Mouse (Mus musculus) kidney, adult 11 months (tissue): Measurements from ENCODE around the gene Fga.

Experiments used
- DNase-seq: peaks from one replicate; pipeline ENCODE4 v3.0.0; 2022

Gene Fga

DNA sequence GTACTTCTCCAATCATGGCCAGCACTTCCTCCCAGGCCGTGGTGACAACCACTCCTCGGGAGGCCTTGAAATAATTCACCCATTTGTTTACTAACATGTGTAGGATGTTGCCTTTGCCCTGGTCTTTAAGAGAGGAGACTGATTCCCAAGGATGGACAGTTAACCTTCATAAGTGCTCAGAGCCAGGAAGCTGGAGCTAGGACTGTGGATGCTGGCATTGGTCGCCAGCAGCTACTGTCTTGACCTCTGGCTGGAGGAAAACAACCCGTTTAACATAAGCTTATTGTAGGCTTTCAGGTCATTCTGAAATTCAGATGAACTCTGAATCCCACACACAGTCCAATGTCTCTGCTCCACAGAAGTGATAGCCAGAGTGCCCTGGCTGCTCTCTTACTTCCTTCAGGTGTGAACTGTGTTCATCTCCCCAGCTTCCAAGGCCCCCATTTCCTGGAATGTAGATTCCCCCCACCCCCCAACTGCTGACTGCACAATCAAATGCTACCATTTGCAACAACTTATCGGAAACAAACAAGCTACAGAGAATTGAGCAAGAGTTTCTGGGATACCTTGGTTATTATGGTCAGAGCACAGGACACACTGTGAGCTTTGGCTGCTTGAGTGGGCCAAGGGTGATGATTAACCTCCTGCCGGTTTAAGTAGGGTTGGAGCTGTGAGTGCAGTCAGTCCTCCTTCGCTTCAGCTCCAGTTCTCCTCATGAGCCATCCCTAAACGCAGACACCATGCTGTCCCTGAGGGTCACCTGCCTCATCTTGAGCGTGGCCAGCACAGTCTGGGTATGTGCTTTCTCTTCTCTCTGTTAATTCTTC is at the start of gene Fga:
TSS of gene Fga (plus strand) at position 602 of the 827 bp plus-strand sequence.
- DNase-seq: peak; percentile 69

DNA sequence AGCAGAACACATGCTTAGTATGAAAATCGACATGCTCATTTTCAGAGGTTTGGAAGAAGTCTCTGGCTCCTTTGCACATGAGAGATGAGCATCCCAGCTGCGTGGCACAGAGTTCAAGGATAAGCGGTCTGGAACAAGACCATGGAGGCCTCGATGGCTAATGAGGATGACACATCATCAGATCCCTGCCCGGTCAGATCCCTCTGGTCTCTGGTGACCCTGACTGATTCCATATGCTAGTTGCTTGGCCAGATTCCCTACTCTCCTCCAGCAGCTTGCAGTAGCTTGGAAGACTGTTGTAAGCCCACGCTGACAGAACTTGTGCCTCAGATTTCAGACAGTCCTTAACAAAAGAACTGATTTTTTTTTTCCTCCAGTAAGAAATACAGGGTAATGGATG is 45.1 kb upstream of the Fga start:
- DNase-seq: no peak

DNA sequence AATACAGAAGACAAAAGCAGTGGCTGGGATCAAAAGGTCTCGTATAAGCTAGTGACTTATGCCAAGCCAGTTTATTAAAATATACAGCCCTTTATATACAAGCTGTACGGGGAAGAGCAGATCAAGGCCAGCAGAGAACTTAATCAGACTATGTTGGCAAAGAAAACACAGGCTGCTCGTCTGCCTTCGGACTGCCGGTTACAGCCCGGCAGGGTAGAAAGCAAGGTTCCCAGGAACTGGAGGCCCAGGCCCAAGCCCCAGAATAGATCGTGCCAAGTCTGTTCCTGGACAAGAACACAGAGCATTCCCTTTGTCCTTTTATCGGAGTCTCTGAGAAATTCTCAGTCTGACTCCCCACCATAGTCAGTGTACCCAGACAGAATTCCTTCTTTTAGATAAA is 44.0 kb upstream of the Fga start:
- DNase-seq: no peak

DNA sequence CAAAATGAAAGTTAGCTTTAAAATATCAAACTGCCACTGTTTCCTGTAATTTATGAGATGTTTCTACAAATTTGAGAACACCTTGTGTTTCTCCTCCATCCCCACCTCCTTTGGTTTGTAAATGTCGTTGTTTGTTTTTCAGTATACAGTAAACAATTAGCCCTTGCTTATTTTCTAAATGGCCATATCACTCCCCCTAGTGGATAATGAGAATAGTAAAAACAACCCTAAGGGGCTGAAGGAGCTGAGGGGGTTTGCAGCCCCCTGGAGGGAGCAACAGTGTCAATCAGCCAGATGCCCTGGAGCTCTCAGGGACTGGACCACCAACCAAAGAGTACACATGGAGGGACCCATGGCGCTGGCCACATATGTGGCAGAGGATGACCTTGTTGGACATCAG is 41.0 kb upstream of the Fga start:
- DNase-seq: no peak

DNA sequence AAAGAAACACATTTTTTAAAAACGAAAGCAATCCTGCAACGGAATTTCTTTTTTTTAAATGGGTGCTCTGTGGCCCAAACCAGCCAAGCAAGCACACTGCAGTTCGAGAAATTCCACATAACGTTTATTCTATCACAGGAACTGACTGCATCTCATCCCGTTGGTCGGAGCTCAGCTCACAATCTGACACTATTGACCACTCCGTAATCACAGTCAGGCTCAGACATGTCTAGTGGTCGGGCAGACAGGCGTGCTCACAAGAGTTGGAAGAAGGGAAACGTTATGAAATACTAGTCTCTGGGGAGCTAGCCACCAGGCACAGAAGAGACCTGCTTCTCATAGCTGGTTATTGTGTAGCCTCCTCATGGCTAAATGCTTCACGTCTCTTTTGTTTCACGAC is 33.9 kb upstream of the Fga start:
- DNase-seq: no peak

DNA sequence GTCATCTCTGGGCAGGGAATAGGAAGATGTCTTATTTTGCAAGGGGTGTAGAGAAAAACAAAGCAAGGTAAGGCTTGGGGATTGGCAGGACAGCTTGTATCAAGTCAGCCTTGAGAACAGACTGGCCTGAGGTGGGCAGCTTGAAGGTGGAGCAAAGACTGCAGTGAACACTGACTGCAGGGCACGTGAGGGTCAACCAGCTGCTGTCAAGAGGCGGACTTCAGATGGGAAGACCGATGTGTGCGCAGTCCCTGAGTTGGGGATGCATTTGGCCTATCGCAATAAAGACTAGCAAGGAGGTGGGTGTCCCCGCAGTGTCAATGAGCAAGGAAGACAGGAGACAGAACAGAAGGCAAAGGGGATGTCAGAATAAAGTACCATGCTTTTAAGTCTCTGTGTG is 32.9 kb upstream of the Fga start:
- DNase-seq: no peak

DNA sequence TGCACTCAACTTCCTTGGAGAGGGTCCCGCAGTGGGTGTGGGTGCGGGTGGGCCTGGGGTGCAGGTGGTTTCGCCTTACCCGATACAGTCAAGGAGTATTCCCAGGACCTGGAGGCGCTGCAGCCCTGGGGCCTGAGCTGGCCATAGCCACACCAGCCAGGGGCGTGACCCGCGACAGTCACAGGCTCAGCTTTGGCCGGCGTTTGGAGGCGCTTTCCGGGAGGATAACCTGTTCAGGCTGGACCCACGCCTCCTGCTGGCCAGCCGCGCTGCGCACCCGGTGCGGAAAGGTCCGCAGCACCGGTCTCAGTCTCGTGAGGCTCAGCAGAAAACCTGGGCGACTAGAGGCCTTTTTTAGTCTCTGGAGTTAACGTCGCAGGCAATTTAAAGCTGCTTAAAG is 30.5 kb upstream of the Fga start:
- DNase-seq: peak; percentile 30

DNA sequence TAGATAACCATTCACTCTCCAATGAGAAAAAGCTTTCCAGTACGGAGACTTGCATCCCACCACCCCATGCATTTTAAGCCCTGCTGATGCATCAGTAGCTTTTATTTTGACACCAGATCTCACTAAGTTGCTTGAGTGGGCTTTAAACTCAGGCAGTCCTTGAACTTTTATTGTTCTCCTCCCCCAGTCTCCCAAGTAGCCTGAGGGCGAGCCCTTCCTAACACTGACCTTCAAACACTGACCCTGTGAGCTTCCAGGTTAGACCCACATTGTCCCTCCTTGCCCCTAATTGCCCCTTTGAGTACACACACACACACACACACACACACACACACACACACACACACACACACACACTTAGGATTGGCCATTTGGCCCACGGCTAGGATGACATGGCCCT is 29.2 kb upstream of the Fga start:
- DNase-seq: no peak

DNA sequence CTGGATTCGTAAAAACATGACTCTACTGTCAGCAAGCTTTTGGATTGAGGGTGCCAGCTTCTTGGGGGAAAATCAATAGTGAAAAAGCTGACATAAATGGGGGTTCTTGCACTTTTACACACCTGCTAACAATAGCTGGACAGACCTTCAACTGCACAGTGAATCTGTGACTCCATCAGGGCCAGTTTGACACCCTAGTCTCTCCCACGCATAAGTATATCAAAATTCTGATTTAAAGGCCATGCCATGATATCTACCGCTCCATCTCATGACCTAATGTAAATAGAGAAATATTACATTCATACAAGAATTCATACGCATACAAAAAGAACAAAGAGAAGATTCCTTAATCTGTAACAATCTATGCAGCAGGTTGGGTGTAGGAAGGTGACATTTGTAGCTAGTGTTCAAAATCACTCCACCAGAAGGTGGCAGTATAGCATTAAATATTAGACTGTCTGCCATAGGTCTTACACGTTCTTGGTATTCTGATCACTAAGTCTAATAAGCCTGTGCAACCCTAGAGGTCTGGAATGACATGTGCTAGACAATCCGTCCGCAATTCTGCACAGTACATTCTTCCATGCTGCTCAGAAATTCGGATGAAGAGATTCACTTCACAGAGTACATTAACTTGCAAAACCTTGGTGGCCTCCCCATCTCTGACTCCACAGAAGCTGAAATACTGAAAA is 27.0 kb upstream of the Fga start:
- no peak for DNase-seq

DNA sequence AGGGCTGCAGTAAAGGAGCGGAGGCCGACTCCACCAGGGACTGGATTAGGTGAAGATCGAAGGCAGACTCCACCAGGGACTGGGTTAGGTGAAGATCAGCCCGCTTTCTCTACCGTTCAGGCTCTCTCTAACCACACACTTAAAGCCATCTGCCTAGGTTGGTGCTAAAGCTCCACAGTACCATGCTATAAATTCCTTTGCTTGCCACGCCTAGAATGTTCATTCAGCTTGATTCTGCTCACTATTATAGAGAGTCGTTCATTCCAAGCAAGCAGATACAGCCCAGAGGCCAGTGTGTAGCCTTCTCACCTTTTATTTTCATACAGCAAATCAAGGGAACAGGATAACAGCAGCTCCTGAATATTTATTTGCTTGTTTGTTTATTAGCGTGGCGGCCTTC is 25.9 kb upstream of the Fga start:
- no peak for DNase-seq

DNA sequence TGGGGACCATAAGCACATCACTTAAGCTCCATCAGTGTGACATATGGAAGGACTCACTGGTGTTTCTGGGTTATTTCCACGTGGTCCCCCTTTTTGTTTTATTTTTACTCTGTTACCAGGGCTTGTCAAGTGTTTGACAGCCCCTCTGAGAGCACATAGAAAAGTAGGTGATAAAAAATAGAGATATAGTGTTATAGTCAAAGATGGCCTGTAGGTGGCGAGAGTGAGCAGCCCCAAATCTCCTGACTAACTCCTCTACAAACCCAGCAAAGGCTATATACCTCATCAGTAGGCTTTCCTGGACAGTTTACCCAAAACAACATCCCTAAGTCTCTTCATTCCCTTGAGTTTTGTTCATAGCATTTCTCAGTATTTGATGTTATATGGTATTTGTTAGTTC is 23.7 kb upstream of the Fga start:
- no peak for DNase-seq

DNA sequence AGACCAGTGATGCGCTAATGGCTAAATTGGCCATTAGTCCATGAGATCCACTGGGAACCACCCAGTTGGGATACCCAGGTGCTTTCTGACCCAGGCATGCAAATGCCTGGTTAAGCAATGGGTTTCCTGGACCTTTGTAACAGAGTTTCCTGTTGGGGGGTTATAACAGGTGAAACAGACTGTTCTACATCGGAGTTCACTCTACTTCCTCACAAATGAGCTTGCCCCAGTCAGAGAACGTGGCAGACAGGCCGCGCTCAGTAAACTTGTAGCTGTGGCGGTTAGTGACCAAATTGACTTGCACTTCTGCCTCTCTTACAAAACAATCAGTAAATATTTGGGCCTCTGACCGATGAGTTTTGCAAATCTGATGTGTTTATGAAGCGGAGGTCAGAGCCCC is 22.8 kb upstream of the Fga start:
- no peak for DNase-seq

DNA sequence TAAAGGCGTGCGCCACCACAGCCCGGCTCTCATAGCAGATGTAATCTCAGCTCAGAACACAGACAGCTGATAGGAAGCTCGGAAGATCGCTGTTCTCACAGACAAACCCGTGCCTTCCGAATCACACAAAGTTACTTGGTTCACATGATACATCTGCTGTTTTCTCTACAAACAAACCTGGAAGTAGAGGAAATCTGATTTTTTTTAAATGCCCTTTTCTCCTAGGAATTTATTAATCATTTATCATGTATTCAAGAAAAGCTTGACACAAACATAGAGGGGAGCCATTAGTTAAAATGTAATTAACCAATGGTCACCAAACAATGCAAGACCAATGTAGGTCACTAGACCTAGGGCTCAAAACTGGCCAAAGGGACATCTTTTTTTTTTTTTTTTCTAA is 21.1 kb upstream of the Fga start:
- DNase-seq: no peak

DNA sequence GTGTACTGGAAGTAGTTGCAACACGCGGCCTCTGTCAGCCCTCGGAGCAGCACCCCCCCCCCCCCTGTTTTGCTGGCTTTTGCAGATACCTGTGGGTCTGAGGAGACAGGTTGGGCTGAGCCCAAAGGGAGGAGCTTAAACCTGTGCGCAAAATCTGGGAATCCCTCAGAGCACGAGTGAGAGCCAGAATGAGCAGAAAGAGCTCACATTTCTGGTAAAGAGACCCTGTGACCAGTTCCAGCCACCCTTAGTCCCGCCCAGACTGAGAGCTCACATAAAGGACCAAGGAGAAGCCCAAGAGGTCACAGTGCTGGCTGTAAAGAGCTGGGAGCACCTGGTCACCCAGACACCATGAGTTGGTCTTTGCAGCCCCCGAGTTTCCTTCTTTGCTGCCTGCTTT is 18.3 kb upstream of the Fga start, which contains the start of gene Fgg:
TSS of gene Fgg (plus strand) at position 168 of the 400 bp plus-strand sequence.
- DNase-seq: no peak

DNA sequence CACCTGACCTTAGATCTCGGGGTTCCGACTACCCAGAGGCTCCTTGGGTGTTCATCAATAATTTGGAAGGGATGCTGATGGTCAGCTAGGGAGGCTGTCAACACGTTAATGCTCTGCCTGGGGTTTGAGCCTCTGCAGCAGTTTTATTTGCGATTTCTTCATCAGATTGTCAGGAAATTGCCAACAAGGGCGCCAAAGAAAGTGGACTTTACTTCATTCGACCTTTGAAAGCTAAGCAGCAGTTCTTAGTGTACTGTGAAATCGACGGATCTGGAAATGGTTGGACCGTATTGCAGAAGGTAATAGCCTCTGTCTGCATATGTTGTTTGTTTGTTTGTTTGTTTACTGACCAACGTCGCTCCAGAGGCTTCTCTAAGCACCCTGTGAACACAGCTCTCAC is 15.6 kb upstream of the Fga start:
- peak; percentile 58 for DNase-seq

DNA sequence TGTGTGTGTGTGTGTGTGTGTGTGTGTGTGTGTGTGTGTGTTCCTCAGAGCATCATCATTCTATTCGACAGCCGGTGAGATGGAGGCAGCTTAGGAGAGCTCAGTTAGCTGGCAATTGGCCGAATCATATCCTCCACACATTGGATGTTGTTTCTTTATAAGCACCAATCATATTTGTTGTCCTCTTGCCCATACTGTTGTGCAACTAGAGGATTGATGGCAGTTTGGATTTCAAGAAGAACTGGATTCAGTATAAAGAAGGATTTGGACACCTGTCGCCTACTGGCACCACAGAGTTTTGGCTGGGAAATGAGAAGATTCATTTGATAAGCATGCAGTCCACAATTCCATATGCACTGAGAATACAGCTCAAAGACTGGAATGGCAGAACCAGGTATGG is 14.7 kb upstream of the Fga start:
- DNase-seq: no peak

DNA sequence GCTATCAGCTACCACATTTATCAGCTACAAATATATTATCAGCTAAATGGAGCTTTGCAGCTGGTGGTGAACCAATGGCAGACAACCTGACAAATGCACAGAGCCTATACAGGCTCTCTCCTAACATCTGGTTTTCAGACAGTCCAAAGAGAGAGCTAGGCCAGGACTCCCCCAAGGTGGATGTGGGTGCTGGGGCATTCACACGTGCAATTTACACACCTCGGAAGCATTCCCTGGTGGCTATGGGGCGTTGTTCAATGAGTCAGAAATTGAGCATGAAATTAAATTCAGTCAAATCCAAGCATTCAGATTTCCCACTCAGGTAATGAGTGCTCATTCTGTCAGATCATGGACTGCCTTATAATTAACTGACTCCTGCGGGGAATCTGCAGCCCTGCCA is 14.3 kb upstream of the Fga start:
- no peak for DNase-seq

DNA sequence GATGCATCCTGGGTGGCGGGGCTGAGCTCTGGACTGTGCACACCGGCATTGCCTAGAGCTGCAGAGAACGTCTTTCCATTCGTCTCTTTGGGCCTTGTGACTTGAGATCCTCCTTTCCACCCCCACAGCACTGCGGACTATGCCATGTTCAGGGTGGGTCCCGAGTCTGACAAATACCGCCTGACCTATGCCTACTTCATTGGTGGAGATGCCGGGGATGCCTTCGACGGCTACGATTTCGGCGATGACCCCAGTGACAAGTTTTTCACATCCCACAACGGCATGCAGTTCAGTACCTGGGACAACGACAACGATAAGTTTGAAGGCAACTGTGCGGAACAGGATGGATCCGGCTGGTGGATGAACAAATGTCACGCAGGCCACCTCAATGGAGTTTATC is 13.2 kb upstream of the Fga start:
- DNase-seq: no peak

DNA sequence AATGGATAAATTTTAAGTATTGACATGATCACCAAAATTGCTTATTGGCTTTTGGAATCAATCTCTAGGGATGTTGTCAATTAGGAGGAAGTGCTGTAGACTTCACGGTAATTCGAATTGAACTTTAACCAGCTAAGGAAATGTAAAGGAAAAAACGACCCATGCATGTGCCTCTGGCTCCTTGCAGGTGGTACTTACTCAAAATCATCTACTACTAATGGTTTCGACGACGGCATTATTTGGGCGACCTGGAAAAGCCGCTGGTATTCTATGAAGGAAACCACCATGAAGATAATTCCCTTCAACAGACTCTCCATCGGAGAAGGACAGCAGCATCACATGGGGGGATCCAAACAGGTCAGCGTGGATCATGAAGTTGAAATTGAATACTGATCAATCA is 11.9 kb upstream of the Fga start:
- DNase-seq: no peak

DNA sequence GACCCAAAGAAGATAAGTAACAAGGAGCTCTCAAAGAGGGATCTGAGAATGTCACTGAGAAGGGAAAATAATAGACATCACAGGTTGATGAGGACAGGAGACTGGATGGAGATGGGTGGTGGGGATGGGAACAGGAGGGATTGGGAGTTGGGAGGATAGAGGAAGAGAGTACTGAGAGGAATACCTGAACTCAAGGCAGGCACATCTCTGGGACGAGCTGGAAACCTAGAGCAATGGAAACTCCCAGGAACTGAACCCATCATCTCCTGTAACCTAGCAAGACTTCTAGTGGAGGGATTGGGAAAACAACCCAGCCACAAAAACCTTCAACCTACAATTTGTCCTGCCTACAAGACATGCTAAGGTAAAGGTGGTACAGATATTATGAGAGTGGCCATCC is 9.6 kb upstream of the Fga start:
- DNase-seq: no peak

DNA sequence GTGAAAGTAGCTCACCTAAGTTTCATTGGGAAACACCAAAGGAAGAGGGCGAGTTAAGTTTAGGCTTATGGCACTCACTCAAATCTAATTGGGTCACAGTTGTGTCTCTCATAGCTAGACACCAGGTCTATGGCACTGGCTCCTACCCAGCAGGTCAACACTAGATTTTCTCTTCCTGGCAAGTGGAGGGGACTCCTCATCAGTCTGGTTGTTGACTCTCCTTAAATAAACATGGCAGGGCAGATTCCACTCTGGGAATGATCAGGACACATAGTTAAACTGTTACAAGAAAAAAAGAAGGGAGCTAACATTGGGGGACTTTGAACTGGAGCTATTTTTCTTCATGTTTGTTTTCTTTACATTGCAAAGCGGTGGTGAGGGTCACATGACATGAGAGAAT is 5.5 kb upstream of the Fga start:
- peak; percentile 34 for DNase-seq

DNA sequence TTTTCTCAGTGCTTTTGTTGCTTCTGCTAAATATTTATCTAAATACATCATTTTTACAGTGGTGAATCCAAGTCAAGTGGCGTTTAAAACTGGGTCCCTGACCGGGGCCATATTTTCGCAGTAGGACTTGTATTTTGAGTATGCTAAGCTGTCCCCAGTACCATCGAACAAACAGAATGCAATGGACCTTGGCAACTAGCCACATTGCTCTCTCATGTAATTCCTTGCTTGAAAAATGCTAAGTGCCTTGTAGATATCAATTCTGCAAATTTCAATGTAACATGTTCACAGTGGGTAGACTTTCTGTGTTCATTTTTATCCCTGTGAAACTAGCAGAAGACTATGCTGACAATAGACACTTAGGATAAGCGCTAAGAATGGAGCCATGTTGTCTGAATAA is 4.7 kb upstream of the Fga start:
- DNase-seq: no peak

DNA sequence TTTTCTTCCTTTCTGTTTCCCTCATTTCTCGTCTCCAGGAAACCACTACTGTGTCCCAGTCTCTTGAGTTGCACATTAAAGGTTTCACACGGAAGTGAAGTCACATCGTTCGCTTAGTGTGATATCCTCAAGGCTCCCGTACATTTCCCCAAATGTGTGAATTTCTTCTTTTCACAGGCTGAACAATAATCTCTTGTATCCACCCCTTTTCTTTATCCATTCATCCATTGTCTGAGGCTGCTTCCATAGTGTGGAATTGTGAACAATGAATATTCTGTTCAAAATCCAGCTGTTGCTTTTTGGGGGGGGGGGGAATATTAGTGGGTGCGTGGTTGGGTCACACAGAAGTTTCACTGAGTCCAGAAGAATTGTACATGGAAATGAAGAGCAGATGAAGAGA is 840 bp upstream of the Fga start:
- DNase-seq: no peak

DNA sequence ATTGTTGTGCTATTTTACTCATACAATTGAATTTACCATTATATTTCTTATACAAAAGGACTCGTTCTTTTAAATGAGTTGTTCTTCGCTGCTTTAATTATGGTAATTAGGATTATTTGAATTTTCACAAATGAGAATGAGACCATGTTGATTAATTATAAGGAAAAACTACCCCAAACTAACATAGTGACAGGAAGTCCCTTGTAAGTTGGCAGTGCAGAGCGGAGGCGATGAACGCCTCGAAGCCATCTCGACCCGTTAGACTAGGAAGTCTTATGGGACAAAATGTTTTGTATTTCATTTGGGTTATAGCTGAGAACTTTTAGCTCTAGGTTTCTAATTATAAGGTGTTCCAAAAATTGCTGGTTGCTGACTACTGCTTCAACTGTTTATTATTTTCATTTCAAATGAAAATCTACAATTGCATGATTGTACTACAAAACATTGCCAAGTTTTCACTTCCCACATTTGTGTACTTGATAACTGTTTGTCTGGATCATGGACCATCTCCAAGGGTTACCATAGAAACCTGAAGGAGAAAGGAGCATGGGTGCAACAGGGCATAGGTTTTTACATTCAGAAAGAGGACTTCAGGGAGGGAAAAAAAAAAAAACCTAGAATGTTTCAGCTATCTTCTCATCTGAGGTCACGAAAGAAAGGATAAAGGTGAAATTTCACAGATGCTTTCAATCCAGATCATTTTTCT is 1.8 kb downstream of the Fga start:
- DNase-seq: no peak
